Mouse (Mus musculus) yolk sac, embryonic 10.5 days (tissue): ENCODE data around the gene Spem1.
A peak's percentile ranks its signal among the peaks of the same experiment; 100 is the strongest.
"Not testable (repeated sequence)": the region's sequence is repeated elsewhere in the genome, so short reads cannot be mapped to it uniquely, and the experiment has no call there.

Source experiments
- DNase-seq: peaks from one replicate; pipeline ENCODE4 v3.0.0-alpha.2; 2017; ENCODE audit warnings: low spot score

Spem1 gene

GRCm38 (mm10) chr11:69822080-69822479 is at the start of gene Spem1:
TSS of gene Spem1 (minus strand) at chr11:69822180.
- DNase-seq, result no peak

DNA sequence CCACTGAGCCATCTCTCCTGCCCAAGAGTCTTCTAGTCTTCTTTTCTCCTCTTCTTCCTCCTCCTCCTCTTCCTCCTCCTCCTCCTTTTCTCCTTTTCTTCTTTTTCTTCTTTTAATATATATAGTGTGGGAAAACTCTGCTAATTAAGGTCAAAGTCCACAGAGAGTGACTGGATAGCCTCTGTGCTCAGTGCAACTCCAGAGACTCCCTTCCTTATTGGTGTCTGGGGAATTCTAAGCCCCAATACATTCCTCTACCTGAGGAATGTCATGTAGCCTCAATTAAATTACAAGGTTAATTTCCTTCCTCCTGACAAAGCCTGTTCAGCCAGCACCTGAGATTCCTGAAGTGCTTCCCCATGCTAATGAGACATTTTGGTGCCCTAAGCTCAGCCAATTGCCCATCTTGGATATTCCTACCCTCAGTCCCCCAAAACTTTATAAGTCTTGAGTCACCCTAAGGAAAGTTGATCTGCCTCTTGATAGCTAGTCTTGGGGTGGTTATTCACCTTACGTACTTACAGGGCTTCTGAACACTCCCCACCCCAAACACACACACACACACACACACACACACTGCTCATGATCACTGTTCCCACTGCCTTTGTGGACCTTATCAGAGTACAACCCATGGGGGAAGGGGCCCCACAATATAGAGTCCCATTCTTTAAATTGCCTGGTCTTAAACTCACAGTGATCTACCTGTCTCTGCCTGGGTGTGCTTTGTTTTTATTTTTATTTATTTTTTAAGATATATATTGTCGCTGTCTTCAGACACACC is 48.5 kb upstream of the Spem1 start:
- no peak for DNase-seq

DNA sequence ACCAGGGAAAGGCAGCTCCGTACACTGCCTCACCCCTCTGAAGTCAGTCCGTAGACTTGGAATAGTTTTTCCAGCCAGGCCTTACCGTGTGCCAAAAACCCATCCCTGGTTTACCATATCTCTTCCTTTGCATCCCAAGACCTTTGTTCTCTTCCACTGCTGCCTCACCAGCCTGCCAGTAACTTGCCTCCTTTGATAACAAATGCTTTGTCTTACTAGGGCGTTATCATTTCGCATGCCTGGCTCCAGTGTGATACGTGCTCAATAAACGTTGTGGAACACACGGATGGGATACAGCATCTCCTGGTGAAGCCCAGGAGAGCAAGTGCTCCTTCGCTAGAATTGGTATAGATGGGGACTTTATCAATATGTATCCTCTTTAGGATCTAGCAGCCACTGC is 45.4 kb upstream of the Spem1 start:
- DNase-seq, result no peak

DNA sequence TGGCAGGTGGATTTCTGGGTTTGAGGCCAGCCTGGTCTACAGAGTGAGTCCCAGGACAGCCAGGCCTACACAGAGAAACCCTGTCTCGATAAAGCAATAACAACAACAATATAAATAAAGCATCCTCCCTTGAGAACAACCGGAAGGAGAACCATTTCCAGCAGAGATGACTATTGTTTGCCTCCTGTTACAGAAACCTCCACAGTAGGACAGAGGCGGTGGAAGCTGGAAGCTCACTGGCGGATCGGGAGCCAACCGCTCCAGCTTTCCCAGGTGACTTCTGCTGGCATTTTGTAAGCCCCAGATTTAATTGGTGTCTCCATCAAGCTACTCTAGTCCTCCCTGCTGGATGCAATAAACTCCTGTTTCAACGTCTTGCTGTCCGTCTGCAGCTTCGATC is 43.6 kb upstream of the Spem1 start:
- DNase-seq, result no peak

- DNase-seq, result no peak
These were observed 42.3 kb upstream of the Spem1 start for GRCm38 (mm10) chr11:69864138-69864860.

- not testable (repeated sequence) for DNase-seq
These were observed 41.7 kb upstream of the Spem1 start for GRCm38 (mm10) chr11:69863729-69864128.

DNA sequence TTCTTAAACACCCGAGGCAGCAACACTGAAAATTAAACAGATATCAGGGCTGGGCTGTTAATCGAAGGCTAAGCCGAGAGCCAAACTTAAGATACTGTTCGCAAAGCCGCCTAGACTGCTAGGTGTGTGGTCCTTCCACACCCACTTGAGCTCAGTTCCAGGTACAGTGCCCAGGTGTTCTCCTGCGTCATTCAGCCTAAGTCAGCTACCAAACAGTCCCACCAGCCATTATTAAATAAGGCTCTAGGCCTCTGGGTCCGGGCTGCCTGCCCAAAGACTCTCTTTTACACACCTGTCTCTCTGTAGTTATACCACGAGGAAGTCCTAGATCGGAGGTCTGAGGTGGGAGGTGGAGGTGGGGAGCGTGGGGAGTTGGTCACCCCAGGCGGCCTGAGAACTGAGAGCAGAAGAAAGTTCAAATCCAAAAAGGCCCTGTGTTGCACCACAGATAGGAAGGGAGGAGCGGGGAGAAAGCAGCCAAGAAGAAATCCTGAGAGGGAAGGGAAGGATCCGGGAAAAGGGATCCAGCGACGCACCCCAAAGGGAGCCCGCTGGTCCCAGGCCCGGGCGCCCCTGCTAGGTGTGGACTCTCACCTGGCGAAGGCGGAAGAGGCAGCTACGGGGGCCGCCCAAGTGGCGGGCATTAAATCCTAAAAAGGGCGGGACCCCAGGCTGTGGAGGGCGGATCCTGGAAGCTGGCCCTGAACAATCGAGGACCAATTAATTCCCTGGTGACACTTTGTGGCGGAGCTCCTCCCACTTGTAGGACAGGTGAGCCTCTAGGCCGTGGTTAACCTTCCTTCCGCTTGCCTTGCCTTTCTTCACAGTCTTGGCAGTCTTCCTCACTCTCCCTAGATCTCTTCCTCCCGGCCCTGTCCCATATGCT is 36.4 kb upstream of the Spem1 start, which contains the start of gene Tnk1:
Gene Tnk1, minus strand, starts transcription at position 618 of the 886 bp plus-strand sequence.
- DNase-seq, result peak; percentile 75

DNA sequence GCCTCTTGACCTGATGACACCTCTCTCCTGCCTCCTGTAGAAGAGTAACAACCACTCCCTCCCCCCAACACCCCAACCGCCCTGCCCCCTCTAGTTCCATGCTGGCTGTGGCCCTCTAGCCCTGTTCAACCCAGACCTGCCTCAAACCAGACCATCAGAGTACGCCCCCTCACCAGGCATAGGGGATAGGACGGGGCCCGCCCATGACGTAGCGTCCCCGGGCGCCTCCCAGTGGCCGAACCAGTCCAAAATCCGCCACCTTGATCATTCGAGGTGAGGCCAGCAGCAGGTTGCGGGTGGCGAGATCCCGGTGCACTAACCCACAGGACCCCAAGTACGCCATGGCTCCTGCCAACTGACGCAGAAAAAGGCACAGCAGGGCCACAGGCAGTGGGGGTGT is 33.4 kb upstream of the Spem1 start:
- DNase-seq, result no peak

DNA sequence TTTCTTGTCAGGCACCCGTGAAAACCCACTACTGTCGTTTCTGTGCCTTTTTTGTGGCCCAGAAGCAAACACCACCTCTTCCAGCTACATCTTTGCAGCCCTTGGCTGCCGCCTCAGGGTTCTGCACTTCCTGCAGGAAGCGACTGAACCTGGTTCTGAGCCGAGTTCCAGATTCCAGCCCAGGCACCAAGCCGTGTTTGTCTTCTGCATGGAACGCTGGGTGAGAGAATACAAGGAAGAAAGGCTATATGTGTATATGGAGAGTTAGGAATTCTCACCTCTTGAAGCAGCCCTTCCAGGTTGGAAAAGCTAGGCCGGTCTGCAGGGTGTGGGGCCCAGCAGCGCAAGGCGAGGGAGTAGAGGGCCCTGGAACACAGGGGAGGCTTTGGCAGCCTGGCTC is 32.7 kb upstream of the Spem1 start:
- no peak for DNase-seq

DNA sequence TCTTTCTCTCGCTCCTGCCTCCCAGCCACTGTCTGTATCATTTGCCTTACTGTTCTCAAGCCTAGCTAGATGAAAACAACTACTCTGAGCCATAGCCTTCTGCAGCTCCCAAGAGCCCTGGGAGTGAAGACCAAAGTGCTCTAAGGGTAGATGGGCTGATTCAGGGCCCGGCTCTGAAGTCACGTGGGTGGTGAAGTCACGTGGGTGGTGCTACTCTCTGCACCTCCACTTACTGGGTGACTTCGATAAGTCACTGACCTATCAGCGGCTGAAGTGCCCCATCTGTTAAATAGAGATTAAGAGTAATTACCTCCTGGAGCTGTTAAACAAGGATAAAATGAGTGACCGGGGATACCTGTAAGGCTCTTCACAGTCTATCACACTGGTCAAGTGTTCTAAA is 32.0 kb upstream of the Spem1 start:
- DNase-seq, result peak; percentile 68

DNA sequence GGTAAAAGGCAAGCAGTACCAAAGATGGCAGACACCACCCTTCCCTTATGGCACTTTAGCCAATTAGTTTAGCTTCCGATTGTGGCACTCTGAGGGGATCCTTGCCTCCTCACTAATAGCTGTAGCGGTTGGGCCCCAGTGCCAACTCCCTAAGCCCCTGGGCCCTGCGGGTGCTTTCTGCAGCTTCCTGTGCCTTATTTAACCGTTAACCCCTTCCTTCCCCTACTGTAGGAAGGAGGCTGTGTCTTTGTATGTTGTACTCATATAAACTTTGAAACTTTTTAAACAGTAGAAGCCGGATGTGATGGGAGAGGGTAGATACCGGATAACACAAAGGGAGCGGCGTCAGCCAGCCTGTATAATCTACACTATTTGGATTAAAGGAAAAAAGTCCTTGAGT is 28.8 kb upstream of the Spem1 start:
- no peak for DNase-seq

- no peak for DNase-seq
These were observed 27.9 kb upstream of the Spem1 start for GRCm38 (mm10) chr11:69849884-69850283.

- DNase-seq, result no peak
These were observed 27.1 kb upstream of the Spem1 start for GRCm38 (mm10) chr11:69849128-69849527.

DNA sequence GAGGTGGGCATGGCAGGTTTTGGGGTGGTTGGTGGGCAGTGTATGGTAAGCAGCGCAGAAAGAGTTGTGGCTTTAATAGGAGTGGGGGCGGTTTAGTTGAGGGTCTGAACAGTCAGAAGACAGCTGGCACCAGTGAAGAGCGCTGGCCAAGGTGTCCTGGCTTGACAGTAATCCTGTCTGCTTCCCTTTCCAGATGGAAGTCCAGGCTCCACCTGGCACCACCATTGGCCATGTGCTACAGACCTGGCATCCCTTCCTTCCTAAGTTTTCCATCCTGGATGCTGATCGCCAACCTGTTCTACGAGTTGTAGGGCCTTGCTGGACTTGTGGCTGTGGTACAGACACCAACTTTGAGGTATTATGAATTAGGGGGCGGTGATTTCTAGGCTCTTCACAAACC is 26.0 kb upstream of the Spem1 start:
- DNase-seq, result no peak

- peak; percentile 54 for DNase-seq
These were observed 25.0 kb upstream of the Spem1 start for GRCm38 (mm10) chr11:69846738-69847688.

- peak; percentile 97 for DNase-seq
These were observed 24.3 kb upstream of the Spem1 start, which contains the start of gene Plscr3 for GRCm38 (mm10) chr11:69846198-69846680. TSS of gene Plscr3 (plus strand) at chr11:69846376.

GRCm38 (mm10) chr11:69838714-69839104 is 16.7 kb upstream of the Spem1 start:
- DNase-seq, result no peak

GRCm38 (mm10) chr11:69837952-69838713 is 16.2 kb upstream of the Spem1 start, which contains the start of gene Tmem256:
TSS of gene Tmem256 (plus strand) at chr11:69838514.
- peak; percentile 99 for DNase-seq

DNA sequence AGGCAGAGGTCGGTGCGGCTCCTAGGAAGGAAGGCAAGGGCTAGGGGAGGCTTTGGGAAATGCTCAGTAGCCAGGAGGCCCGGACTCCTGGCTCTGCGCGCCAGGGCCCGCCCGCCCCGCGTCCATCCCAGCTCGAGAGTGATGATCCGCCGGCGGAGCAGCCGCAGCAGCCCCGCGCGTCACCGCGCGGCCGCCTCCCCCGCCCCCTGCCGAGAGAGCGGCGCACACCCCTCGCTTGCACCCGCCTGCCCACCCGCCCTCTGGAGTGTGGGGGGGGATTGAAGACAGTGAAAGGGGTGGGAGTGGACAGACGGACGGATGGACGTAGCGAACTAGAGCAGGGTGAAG is 15.6 kb upstream of the Spem1 start, which contains the start of gene Nlgn2:
Gene Nlgn2, minus strand, starts transcription at position 181 of the 348 bp plus-strand sequence.
- no peak for DNase-seq
